Mouse (Mus musculus): ENCODE measurements around the gene Kbtbd4. TPM values are rescaled to one million over a fixed set of nuclear protein-coding genes. Genes with fewer than 3 reads are reported as not detected.

The Kbtbd4 gene
- polyA plus RNA-seq, 1 experiment from 2014 or later, result 49.5 TPM

- no peak for ATAC-seq (ENCODE audit: insufficient read depth, low FRiP score, low TSS enrichment)
- H3K36me3 ChIP-seq (ENCODE audit: control insufficient read depth, insufficient read depth, low read length), result peaks cover 15% of the 10 kb centered on the region
- H3K9me3 ChIP-seq (ENCODE audit: control insufficient read depth, low read length), result no peaks in the 10 kb centered on the region
- H3K4me3 ChIP-seq (ENCODE audit: low read depth, low read length), result no peak overlapping the region
- H3K4me1 ChIP-seq (ENCODE audit: control insufficient read depth, insufficient read depth, low read length), result peaks cover 6% of the 10 kb centered on the region; the same call in 1 of the 2 replicates
- DNase-seq (ENCODE audit: low spot score), result no peak
- H3K27me3 ChIP-seq (ENCODE audit: control insufficient read depth, insufficient read depth, low read length), result no peaks in the 10 kb centered on the region
- WGBS, result 95% methylated on average over 2 of the region's 2 CpGs
- H3K9ac ChIP-seq (ENCODE audit: low read length), result no peak overlapping the region
- H3K27ac ChIP-seq (ENCODE audit: low read depth, low read length), result no peak overlapping the region
- no peak overlapping the region for H3K4me2 ChIP-seq (ENCODE audit: low read depth)
Observed at GRCm38 (mm10) chr2:90913671-90914070, 9.1 kb downstream of the Kbtbd4 start.

- no peaks in the 10 kb centered on the region for H3K27me3 ChIP-seq (ENCODE audit: control insufficient read depth, insufficient read depth, low read length)
- H3K4me3 ChIP-seq (ENCODE audit: low read depth, low read length), result no peak overlapping the region
- H3K4me1 ChIP-seq (ENCODE audit: control insufficient read depth, insufficient read depth, low read length), result peaks cover 6% of the 10 kb centered on the region; the same call in 1 of the 2 replicates
- no peaks in the 10 kb centered on the region for H3K9me3 ChIP-seq (ENCODE audit: control insufficient read depth, low read length)
- no peak for ATAC-seq (ENCODE audit: insufficient read depth, low FRiP score, low TSS enrichment)
- H3K4me2 ChIP-seq (ENCODE audit: low read depth), result no peak overlapping the region; the same call in 1 of the 2 replicates
- no peak overlapping the region for H3K9ac ChIP-seq (ENCODE audit: low read length)
- peaks cover 5% of the 10 kb centered on the region for H3K36me3 ChIP-seq (ENCODE audit: control insufficient read depth, insufficient read depth, low read length)
- DNase-seq (ENCODE audit: low spot score), result no peak
- WGBS, result 88% methylated on average over 1 of the region's 1 CpGs
- no peak overlapping the region for H3K27ac ChIP-seq (ENCODE audit: low read depth, low read length)
Observed at GRCm38 (mm10) chr2:90915516-90915915, 11.0 kb downstream of the Kbtbd4 start.

GRCm38 (mm10) chr2:90916560-90917232, 12.2 kb downstream of the Kbtbd4 start:
- 35% methylated on average over 7 of the region's 7 CpGs for WGBS
- Histone ChIP-seq H3K36me3 (ENCODE audit: control insufficient read depth, insufficient read depth, low read length) (0 out of 2 replicates have a peak, but pooled peaks cover 2% of the 10 kb centered on the region), H3K27ac (ENCODE audit: low read depth, low read length) (peak overlapping the region; percentile 72), H3K27me3 (ENCODE audit: control insufficient read depth, insufficient read depth, low read length) (no peaks in the 10 kb centered on the region), H3K9me3 (ENCODE audit: control insufficient read depth, low read length) (no peaks in the 10 kb centered on the region), H3K4me3 (ENCODE audit: low read depth, low read length) (peak overlapping the region; percentile 74), H3K9ac (ENCODE audit: low read length) (peak overlapping the region; percentile 97), H3K4me2 (ENCODE audit: low read depth) (peak overlapping the region; percentile 90), H3K4me1 (ENCODE audit: control insufficient read depth, insufficient read depth, low read length) (peaks cover 6% of the 10 kb centered on the region; the same call in 1 of the 2 replicates)
- no peak for DNase-seq (ENCODE audit: low spot score)
- peak; percentile 36 for ATAC-seq (ENCODE audit: insufficient read depth, low FRiP score, low TSS enrichment)

- ATAC-seq (ENCODE audit: insufficient read depth, low FRiP score, low TSS enrichment), result peak; percentile 82
- Histone ChIP-seq H3K4me2 (ENCODE audit: low read depth) (peak overlapping the region; percentile 90), H3K4me3 (ENCODE audit: low read depth, low read length) (peak overlapping the region; percentile 74), H3K4me1 (ENCODE audit: control insufficient read depth, insufficient read depth, low read length) (peaks cover 6% of the 10 kb centered on the region; the same call in 1 of the 2 replicates), H3K36me3 (ENCODE audit: control insufficient read depth, insufficient read depth, low read length) (0 out of 2 replicates have a peak, but pooled peaks cover 2% of the 10 kb centered on the region), H3K27ac (ENCODE audit: low read depth, low read length) (peak overlapping the region; percentile 72), H3K9ac (ENCODE audit: low read length) (peak overlapping the region; percentile 97), H3K9me3 (ENCODE audit: control insufficient read depth, low read length) (no peaks in the 10 kb centered on the region), H3K27me3 (ENCODE audit: control insufficient read depth, insufficient read depth, low read length) (no peaks in the 10 kb centered on the region)
- WGBS, result under 1% methylated on average over 58 of the region's 73 CpGs
- peak; percentile 78 for DNase-seq (ENCODE audit: low spot score)
Observed at GRCm38 (mm10) chr2:90917233-90917998, 12.9 kb downstream of the Kbtbd4 start.

- DNase-seq (ENCODE audit: low spot score), result peak; percentile 21
- peak overlapping the region; percentile 74 for H3K4me3 ChIP-seq (ENCODE audit: low read depth, low read length)
- H3K4me1 ChIP-seq (ENCODE audit: control insufficient read depth, insufficient read depth, low read length), result peaks cover 6% of the 10 kb centered on the region; the same call in 1 of the 2 replicates
- peak; percentile 70; the same call in 1 of the 2 replicates for ATAC-seq (ENCODE audit: insufficient read depth, low FRiP score, low TSS enrichment)
- 11% methylated on average over 15 of the region's 16 CpGs for WGBS
- H3K36me3 ChIP-seq (ENCODE audit: control insufficient read depth, insufficient read depth, low read length), result 0 out of 2 replicates have a peak, but pooled peaks cover 2% of the 10 kb centered on the region
- peak overlapping the region; percentile 72 for H3K27ac ChIP-seq (ENCODE audit: low read depth, low read length)
- H3K9me3 ChIP-seq (ENCODE audit: control insufficient read depth, low read length), result no peaks in the 10 kb centered on the region
- no peaks in the 10 kb centered on the region for H3K27me3 ChIP-seq (ENCODE audit: control insufficient read depth, insufficient read depth, low read length)
- H3K4me2 ChIP-seq (ENCODE audit: low read depth), result peak overlapping the region; percentile 90
- H3K9ac ChIP-seq (ENCODE audit: low read length), result peak overlapping the region; percentile 97
Observed at GRCm38 (mm10) chr2:90917999-90918698, 13.6 kb downstream of the Kbtbd4 start.

GRCm38 (mm10) chr2:90921178-90921577, 16.6 kb downstream of the Kbtbd4 start:
- H3K27ac ChIP-seq (ENCODE audit: low read depth, low read length), result no peak overlapping the region
- H3K27me3 ChIP-seq (ENCODE audit: control insufficient read depth, insufficient read depth, low read length), result no peaks in the 10 kb centered on the region
- H3K9me3 ChIP-seq (ENCODE audit: control insufficient read depth, low read length), result no peaks in the 10 kb centered on the region
- WGBS, result 86% methylated on average over 1 of the region's 1 CpGs
- no peak overlapping the region for H3K4me2 ChIP-seq (ENCODE audit: low read depth)
- H3K4me3 ChIP-seq (ENCODE audit: low read depth, low read length), result no peak overlapping the region
- ATAC-seq (ENCODE audit: insufficient read depth, low FRiP score, low TSS enrichment) (no peak), DNase-seq (ENCODE audit: low spot score) (no peak)
- H3K9ac ChIP-seq (ENCODE audit: low read length), result no peak overlapping the region
- no peaks in the 10 kb centered on the region for H3K36me3 ChIP-seq (ENCODE audit: control insufficient read depth, insufficient read depth, low read length)
- peaks cover 6% of the 10 kb centered on the region; the same call in 1 of the 2 replicates for H3K4me1 ChIP-seq (ENCODE audit: control insufficient read depth, insufficient read depth, low read length)

GRCm38 (mm10) chr2:90922636-90923035, 18.1 kb downstream of the Kbtbd4 start:
- ATAC-seq (ENCODE audit: insufficient read depth, low FRiP score, low TSS enrichment) (no peak), DNase-seq (ENCODE audit: low spot score) (no peak)
- 95% methylated on average over 2 of the region's 2 CpGs for WGBS
- Histone ChIP-seq H3K4me3 (ENCODE audit: low read depth, low read length) (no peak overlapping the region), H3K27ac (ENCODE audit: low read depth, low read length) (no peak overlapping the region), H3K27me3 (ENCODE audit: control insufficient read depth, insufficient read depth, low read length) (no peaks in the 10 kb centered on the region), H3K9ac (ENCODE audit: low read length) (no peak overlapping the region), H3K36me3 (ENCODE audit: control insufficient read depth, insufficient read depth, low read length) (no peaks in the 10 kb centered on the region), H3K9me3 (ENCODE audit: control insufficient read depth, low read length) (no peaks in the 10 kb centered on the region), H3K4me2 (ENCODE audit: low read depth) (no peak overlapping the region), H3K4me1 (ENCODE audit: control insufficient read depth, insufficient read depth, low read length) (peaks cover 6% of the 10 kb centered on the region; the same call in 1 of the 2 replicates)

- no peak overlapping the region for H3K4me2 ChIP-seq (ENCODE audit: low read depth)
- no peak overlapping the region for H3K27ac ChIP-seq (ENCODE audit: low read depth, low read length)
- H3K4me1 ChIP-seq (ENCODE audit: control insufficient read depth, insufficient read depth, low read length), result no peaks in the 10 kb centered on the region
- DNase-seq (ENCODE audit: low spot score), result no peak
- 89% methylated on average over 13 of the region's 13 CpGs for WGBS
- no peak overlapping the region for H3K4me3 ChIP-seq (ENCODE audit: low read depth, low read length)
- no peak for ATAC-seq (ENCODE audit: insufficient read depth, low FRiP score, low TSS enrichment)
- H3K9me3 ChIP-seq (ENCODE audit: control insufficient read depth, low read length), result no peaks in the 10 kb centered on the region
- H3K36me3 ChIP-seq (ENCODE audit: control insufficient read depth, insufficient read depth, low read length), result no peaks in the 10 kb centered on the region
- no peak overlapping the region for H3K9ac ChIP-seq (ENCODE audit: low read length)
- no peaks in the 10 kb centered on the region for H3K27me3 ChIP-seq (ENCODE audit: control insufficient read depth, insufficient read depth, low read length)
Observed at GRCm38 (mm10) chr2:90928566-90928965, 24.0 kb downstream of the Kbtbd4 start.
